Mouse (Mus musculus): ENCODE results near the gene Dlg2. TPM values are rescaled to one million over a fixed set of nuclear protein-coding genes. Genes with fewer than 3 reads are reported as not detected.
A peak's percentile ranks its signal among the peaks of the same experiment; 100 is the strongest.
"Not testable (repeated sequence)": the region's sequence is repeated elsewhere in the genome, so short reads cannot be mapped to it uniquely, and the experiment has no call there.

Gene Dlg2
- total RNA-seq, 1 experiment from 2014 or later, result 71.9 TPM

- DNase-seq, result no peak
Observed at GRCm38 (mm10) chr7:90841276-90841675, 364.8 kb downstream of the Dlg2 start.

DNA sequence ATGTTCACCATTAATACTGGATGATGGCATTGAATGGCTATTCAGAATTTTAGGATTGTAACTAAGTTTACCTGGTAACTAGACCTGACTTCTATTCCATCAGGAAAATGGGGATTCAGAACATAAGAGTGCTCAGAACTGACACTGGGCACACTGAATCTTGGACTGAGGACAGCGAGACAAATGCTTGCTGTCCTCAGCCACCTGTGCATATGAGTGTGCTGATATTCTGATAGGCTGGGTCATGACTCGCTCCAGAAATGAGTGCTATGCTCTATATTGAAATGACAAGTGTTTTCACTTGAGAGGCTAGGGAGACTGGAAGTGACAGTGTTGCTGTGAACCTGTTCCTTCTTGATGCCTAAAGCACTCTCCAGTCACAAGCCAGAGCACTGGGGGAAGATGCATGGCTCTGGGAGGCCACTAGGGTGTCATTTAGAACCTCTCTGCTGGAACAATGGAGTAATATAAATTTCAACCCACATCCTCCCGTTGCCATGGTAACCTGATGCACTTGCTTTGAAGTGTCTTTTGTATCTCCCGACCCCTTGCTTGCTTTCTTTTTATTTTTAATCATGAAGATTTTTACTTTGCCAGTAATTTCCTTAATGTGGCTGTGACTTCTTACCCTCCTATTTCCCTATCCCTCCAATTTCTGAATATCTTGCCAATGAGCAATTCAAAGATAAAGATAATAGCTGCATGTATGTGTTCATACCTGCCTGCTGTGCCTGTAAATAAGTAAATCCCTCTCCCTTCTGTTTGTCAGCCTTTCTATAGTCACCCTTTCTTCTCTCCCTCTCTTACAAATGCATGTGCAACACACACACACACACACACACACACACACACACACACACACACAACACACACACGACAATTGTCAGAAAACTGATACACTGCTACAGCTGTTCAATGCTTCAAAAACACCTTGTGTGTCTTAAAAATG lies 367.1 kb downstream of the Dlg2 start:
- no peak for DNase-seq

GRCm38 (mm10) chr7:90876796-90877195 lies 400.3 kb downstream of the Dlg2 start:
- not testable (repeated sequence) for DNase-seq

DNA sequence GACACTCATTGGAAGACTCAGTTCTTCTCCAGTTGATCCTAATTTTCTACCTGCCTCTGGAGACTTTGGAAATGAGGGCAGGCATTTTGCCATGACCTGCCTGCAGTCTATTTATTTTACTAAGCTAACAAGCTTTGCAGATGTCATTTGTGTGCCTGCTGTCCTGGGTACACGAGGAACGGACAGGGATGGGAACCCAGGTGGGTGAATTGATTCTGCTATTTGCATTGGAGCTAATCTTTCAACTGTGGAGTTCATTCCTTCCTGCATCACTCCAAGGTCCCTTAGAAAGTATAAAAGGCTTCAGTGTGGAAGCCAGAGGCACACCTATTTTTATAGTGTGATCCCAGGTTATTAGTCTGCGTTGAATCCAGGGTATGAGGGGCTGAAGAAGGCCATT lies 406.3 kb downstream of the Dlg2 start:
- DNase-seq, result no peak

DNA sequence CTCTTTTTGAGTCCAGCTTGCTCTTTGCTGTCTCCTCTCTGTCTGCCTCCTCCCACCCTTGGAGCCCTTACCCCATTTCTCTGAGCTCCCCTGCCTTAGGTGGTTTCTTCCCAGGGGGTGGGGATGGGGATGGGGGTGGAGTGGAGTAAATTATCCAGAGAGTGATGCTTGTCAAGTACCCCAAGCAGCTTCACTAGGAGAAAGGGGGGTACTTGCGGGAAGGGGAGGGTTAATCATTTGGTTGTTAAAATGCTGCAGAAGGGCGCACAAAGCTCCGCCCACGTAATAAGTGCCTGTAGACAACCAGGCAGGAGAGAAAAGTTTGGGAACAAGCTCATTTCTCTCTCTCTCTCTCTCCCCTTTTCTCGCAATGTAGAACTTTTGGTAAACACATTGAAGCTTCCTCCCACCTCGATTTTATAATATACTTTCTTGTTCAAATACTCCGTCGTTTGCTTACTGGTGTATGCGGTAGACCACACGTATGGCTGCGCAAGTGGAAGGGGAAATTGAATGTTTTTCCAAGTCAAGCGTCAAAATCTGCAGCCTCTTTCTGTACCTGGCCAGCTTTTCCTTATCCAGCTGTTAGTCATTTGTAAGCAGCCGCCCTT lies 410.0 kb downstream of the Dlg2 start:
- DNase-seq, result no peak

GRCm38 (mm10) chr7:90887007-90887720 lies 410.7 kb downstream of the Dlg2 start:
- DNase-seq, result peak; percentile 7

DNA sequence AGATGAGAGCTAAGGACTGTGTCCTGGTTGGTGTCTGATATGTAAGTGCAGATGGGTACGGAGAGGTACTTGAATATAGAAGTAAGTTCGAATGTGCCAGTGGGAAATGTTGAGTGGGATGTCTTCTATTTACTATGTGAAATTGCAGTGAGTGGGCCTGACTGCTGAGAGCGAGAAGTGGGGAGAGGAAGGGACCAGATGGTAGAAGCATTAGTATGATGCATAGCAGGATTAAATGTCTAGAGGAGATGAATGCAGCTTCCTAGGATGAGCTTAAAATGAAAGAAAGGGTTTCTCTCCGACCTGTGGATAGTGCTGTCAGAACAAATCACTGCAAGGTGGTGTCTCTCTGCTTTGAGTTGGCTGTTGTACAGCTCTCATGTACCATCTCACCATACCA lies 451.0 kb downstream of the Dlg2 start:
- no peak for DNase-seq

DNA sequence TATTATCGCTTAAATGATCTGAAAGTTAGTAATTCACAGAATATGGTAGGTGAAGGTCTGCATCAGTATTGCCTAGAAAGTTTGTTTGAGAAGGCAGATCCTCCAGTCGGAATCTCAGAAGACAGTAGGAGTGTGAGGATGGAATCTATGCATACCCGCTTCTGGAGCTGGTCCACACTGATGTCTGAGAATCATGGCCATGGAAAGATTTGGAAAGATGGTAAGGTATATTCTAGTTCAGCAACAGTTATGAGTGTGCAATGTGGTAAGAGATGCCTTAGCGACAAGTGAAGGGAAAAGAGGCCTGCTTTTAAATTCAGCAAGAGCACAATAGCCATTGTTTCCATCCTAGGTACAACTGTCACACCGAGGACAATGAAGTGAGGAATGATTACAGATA lies 464.3 kb downstream of the Dlg2 start:
- DNase-seq, result no peak

DNA sequence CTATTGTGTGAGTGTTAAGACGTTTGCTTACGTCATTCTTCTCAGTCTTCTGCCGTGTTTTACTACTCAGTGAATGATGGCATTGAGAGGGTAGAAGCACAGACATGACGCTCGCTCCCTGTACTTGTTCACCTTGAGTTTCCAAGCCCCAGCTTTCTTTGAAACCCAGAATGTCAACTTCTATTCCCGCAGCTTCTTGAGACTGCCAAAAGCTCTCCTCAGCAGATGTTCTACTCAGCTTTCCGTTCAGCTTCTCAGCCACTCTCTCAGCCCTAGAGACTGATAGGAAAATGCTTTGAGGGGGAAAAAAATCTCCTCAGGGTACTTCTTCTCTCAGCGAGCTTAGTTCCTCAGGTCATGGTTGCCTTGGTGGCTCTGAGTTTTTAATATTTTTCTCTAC lies 470.6 kb downstream of the Dlg2 start:
- no peak for DNase-seq

GRCm38 (mm10) chr7:90949212-90949611 lies 472.7 kb downstream of the Dlg2 start:
- DNase-seq, result no peak

DNA sequence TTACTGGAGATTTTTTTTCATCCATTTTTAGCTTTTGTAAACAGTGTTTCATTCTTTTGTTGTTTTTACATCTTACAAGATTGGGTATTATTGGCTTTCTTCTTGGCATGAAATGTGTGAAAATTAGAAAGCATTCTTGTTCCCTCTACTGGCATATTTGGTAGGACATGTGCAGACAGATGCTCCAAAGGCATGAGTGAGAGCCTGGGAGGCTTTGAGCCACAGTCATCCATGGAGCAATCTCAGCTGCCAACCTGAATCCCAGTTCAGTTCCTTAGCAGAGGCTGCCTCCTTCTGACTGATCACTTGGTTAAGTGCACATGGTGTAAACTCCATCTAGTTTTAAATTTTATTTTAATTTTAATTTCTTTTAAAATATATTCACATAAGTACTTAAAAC lies 500.8 kb downstream of the Dlg2 start:
- DNase-seq, result no peak

DNA sequence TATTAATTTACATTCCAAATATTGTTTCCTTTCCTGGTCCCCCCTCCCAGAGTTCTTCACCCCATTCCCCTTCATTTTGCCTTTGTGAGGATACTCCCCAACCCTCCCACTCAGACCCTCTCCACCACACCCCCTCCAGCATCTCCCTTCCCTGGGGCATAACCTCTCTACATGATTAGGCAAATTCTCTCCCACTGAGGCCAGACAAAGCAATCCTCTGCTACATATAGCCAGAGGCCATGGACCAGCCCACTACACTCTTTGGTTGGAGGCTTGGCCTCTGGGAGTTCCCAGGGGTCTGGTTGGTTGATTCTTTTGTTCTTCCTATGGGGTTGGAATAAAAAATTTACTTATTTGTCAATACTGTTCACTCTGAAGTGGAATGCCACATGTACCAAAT lies 505.6 kb downstream of the Dlg2 start:
- DNase-seq, result no peak

DNA sequence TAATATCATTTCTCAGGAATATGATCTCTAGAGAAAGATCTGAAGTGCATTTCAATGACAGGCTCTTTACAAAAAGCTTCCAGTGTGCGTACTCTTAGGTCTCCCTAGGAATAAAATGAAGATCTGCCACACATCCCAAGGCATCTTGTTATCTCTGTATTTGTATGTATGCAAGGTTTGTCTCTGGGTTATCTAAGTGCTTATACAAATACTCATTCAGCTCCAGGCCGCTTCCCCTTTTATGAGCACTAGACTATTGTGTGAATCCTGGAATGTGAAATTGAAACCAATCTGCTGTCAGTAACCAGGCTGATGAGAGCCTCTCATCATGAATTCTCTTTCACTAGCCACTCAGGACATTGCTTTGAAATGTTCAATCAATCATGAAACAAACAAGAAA lies 534.2 kb downstream of the Dlg2 start:
- DNase-seq, result no peak

- no peak for DNase-seq
Observed at GRCm38 (mm10) chr7:91044998-91045741, 568.7 kb downstream of the Dlg2 start.

DNA sequence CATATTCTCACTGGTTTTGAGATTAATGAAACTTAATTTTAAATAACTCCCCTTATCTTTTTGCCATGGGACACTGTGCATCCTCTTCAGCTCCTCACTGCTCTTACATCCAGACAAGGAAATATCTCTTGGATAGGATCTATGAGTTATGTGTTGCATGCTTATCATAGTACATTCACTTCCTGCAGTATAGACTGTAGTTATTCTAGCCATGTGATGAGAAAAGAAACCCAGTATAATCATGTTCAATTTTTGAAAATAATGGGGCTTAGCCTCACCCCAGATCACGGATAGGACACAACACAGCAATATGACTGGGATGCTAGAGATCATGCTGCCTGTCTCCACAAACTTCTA lies 569.2 kb downstream of the Dlg2 start:
- no peak for DNase-seq

DNA sequence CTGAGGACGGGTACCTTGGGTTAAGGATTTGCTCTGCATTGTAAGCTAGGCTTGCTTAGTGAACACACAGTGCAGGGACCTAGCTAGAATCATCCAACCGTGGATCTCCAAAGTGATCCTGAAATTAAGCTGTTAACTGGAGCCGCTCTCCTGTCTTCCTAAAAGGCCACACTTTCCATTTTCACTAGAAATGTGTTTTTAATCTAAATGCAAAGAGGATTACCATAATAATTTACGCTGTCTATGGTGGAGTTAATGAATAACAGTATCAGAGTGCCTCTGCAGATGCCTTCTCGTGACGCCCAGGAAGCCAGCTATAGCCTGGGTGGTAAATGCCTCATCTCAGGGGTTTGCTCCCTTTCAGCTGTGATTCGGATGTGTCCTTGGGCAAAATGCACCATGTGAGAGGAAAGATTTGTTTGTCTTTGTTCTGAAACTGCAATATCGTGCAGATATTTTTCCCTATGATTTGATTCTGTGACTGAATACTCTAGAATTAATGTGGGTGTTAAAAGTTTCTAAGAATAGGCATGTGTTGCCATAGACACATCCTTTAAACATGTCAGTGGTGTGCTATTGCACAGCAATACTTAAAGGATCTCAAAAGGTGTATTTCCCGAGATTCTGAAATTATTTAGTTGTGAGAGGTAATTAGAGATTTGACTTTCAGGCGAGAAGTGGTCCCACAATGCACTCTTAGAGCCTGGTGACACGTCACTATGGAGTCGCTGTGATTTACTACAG lies 587.0 kb downstream of the Dlg2 start:
- no peak for DNase-seq

DNA sequence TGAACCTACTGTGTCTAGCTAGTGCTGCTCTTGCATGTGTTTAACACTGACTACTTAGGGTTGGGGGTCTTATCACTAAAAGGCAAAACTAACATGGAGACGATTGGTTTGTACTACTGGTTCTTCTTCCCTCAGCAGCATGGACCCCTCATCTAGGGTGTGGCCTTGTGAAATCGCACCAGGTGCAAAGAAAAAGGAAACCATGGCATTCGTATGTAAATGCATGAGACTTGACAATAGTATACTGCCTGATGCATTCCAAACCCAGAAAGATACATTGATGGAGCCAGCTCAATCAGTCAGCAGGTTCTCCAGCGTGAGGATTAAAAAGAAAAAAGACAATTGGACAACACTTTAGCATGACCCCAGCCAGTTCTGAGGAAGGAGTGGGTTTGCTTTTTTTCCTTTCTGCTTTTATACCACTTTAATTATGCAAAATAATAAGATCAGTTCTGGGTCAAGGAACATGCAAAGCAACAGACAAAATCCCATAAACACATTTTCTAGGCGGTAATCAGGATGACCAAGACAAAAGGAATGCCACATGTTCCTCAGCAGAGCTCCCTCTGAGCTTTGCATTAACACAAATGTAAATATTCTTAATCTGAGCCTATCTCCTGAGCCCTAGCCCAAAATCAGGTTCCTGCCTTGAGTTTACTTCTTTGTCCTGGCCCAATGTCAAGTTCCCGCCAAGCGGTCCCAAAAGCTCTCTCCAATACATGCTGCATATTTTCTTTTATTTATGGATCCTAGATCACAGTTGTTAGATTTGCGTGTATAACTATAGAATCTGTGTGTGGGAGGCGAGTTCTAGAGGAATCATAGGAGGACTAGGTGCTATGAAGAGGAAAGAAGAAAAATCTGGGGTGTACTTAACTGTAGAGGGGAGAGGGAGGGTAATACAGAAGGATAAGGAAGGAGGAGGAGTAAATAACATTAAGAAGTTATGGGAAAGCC lies 595.6 kb downstream of the Dlg2 start:
- no peak for DNase-seq

GRCm38 (mm10) chr7:91086071-91086470 lies 609.6 kb downstream of the Dlg2 start:
- DNase-seq, result peak; percentile 6

DNA sequence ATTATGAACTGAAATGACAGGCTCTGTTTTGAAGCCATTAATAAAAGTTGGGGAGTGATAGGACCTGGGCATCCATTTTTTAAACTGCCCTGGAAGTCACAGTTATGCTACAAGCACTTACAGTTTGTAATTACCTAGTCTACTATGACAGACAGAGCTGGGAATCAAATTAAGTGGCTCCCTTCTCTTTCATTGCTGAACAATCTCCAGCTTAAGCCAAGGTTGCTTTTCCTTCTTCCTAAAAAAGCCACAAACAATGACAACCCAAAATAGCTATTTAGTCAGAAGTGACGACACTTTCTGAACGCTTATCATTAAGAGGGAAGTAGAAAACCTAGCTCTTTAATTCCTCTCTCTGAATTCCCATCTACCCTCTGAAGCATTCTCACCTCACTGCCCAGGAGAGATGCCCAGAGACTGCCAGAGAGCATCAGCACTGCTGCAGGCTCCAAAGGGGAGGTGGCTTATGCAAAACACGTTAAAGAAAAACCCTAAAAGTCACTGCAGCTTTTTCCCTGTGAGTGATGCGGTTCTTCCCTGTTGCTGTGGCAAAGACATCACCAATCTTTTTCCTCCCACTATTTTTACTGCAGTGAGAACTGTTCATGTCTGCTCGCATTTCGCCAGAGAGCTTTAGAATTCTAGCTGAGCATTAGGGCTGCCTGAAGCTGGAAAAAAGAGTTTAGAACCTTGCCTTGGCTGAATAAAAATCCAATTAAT lies 612.9 kb downstream of the Dlg2 start:
- no peak for DNase-seq

- DNase-seq, result no peak
Observed at GRCm38 (mm10) chr7:91090317-91090829, 613.9 kb downstream of the Dlg2 start.

Measured in adrenal gland, postnatal 14 days (tissue).